Comparison of ENCODE assay signal across 9 mouse cellular contexts in the genomic region with DNA sequence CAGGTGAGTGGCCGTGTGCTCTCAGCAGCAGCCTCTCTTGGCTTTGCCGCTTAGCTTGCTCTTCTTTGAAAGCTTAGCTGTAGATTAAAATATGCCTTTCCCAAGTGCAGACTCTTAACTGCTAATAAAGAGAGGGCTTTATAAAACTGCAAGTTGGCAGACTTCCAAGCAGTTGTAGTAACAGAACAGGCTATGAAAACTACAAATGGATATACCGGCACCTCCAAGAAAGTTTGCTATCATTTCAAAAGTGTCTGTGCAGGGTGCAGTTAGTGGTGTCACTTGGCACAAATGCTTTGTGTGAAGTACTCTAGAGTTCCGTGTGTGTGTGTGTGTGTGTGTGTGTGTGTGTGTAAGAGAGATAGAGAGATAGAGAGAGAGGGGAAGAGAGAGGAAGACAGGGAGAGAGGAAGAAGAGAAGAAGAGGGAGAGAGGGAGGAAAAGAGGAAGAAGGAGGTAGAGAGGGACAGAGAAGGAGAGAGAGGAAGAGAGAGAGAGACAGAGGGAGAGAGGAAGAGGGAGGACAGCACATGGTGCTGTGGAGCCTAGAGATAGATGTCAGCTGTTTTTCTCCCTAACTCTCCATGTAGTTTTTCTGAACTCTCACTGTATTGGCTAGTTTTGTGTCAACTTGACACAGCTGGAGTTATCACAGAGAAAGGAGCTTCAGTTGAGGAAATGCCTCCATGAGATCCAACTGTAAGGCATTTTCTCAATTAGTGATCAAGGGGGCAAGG. TPM values are rescaled to one million over a fixed set of nuclear protein-coding genes. Genes with fewer than 3 reads are reported as not detected.
DNase-seq lines count a peak whose midpoint lies in the region; ATAC-seq and TF ChIP-seq lines count a peak whose summit lies in the region.
"Had no signal": no experiment of that assay in that cellular context is flagged by ENCODE, and none has a peak within 500 bp of the region (broad histone marks: within the 10 kb centered on the region; RNA-seq: fewer than 3 reads in every experiment).

No protein-coding gene starts in this region.

- no peaks in the 10 kb centered on the region for H3K4me1 ChIP-seq in forebrain, embryonic 14.5 days (ENCODE audit: control insufficient read depth, insufficient read depth, low read length)
- H3K4me1 ChIP-seq in forebrain, embryonic 12.5 days: no peaks in the 10 kb centered on the region
- H3K4me1 ChIP-seq in lung, adult 2 months (ENCODE audit: control insufficient read depth, insufficient read depth, low read length): no peaks in the 10 kb centered on the region; the same call in none of the 2 replicates

- no peak for TF ChIP-seq CTCF in lung, adult 2 months (IDR thresholded peaks at IDR 0.05; ENCODE audit: insufficient read depth, low read length)

- intact Hi-C loops in gastrocnemius, postnatal 36 days (cut with DNase I): no loop called here

- TF ChIP-seq POLR2A in lung, adult 2 months (IDR thresholded peaks at IDR 0.05; ENCODE audit: borderline replicate concordance, extremely low read depth, low read depth, low read length): no peak

- H3K4me2 ChIP-seq in forebrain, embryonic 14.5 days (ENCODE audit: low read length): no peak overlapping the region
- no peak overlapping the region for H3K4me2 ChIP-seq in forebrain, embryonic 12.5 days

- H3K9ac ChIP-seq in forebrain, embryonic 14.5 days (ENCODE audit: low read length): no peak overlapping the region
- H3K9ac ChIP-seq in forebrain, embryonic 12.5 days: no peak overlapping the region

- no peaks in the 10 kb centered on the region for H3K27me3 ChIP-seq in forebrain, embryonic 14.5 days (replicated peaks; ENCODE audit: control insufficient read depth, insufficient read depth, low read length)
- no peaks in the 10 kb centered on the region for H3K27me3 ChIP-seq in forebrain, embryonic 12.5 days

- H3K9me3 ChIP-seq in forebrain, embryonic 14.5 days (replicated peaks; ENCODE audit: control insufficient read depth, low read length): no peaks in the 10 kb centered on the region
- H3K9me3 ChIP-seq in forebrain, embryonic 12.5 days: no peaks in the 10 kb centered on the region

- no peak for ATAC-seq in forebrain, embryonic 14.5 days
- ATAC-seq in forebrain, embryonic 12.5 days (ENCODE audit: low FRiP score): no peak
- peak; percentile 41 for ATAC-seq in granulocyte monocyte progenitor cell, adult 5-6 weeks (replicated peaks; ENCODE audit: poor library complexity, severe bottlenecking)
- peak; percentile 25 for ATAC-seq in megakaryocyte progenitor cell, adult 5-6 weeks (replicated peaks; ENCODE audit: poor library complexity)

- H3K36me3 ChIP-seq in forebrain, embryonic 14.5 days (ENCODE audit: control insufficient read depth, insufficient read depth, low read length): no peaks in the 10 kb centered on the region
- H3K36me3 ChIP-seq in forebrain, embryonic 12.5 days (replicated peaks): no peaks in the 10 kb centered on the region

- WGBS in forebrain, embryonic 14.5 days: 63% methylated on average over 4 of the region's 4 CpGs
- WGBS in forebrain, embryonic 12.5 days: 61% methylated on average over 4 of the region's 4 CpGs
- WGBS in lung, adult 2 months: 6% methylated on average over 4 of the region's 4 CpGs

- DNase-seq in forebrain, embryonic 14.5 days (ENCODE audit: low spot score): peak; percentile 39
- no peak for DNase-seq in lung, adult 2 months
- no peak for DNase-seq in lung, adult 18-20 months
- DNase-seq in gastrocnemius, postnatal 36 days: no peak
- no peak for DNase-seq in cerebellum, postnatal 36 days

- H3K4me3 ChIP-seq in forebrain, embryonic 14.5 days (ENCODE audit: low read depth, low read length): no peak overlapping the region
- H3K4me3 ChIP-seq in forebrain, embryonic 12.5 days (replicated peaks): no peak overlapping the region
- peak overlapping the region; percentile 75 for H3K4me3 ChIP-seq in lung, adult 2 months (replicated peaks; ENCODE audit: extremely low read depth, low read depth, low read length)

- no peak overlapping the region for H3K27ac ChIP-seq in forebrain, embryonic 14.5 days (ENCODE audit: low read depth, low read length)
- H3K27ac ChIP-seq in forebrain, embryonic 12.5 days: no peak overlapping the region

RNA-seq across cellular contexts. Expression of a gene that starts 0.6 kb away (rescaled TPM):
- polyA plus RNA-seq in forebrain, embryonic 14.5 days (2014; fragmentation: Nextera tagmentation; extraction: Ambion mirVana): 0.07 and 0.19 TPM in 2 replicates
- not detected in 2 replicates for polyA plus RNA-seq in forebrain, embryonic 12.5 days (2016; fragmentation: Nextera tagmentation; extraction: Ambion mirVana)
- 26.5 and 37.6 TPM in 2 replicates for polyA plus RNA-seq in lung, adult 2 months (2012; rRNA removed)
- total RNA-seq in granulocyte monocyte progenitor cell, adult 5-6 weeks (2014; fragmentation: Nextera tagmentation): 5.0 and 6.3 TPM in 2 replicates
- 4.3 and 8.8 TPM in 2 replicates for total RNA-seq in granulocyte monocyte progenitor cell, adult 5-6 weeks (2017)
- 3.8 and 7.3 TPM in 2 replicates for total RNA-seq in megakaryocyte progenitor cell, adult 5-6 weeks (2015)
- 3.9 and 4.7 TPM in 2 replicates for total RNA-seq in megakaryocyte progenitor cell, adult 5-6 weeks (2017)
- total RNA-seq in gastrocnemius, postnatal 36 days (2021): 1 to 10 TPM; 4.7 to 4.8 TPM

RNA-seq across cellular contexts. Expression of a gene that starts 53.7 kb away (rescaled TPM):
- not detected in 2 replicates for polyA plus RNA-seq in forebrain, embryonic 14.5 days (2014; fragmentation: Nextera tagmentation; extraction: Ambion mirVana)
- polyA plus RNA-seq in forebrain, embryonic 12.5 days (2016; fragmentation: Nextera tagmentation; extraction: Ambion mirVana): 0.04 TPM in 1 of 2 replicates, not detected in the other
- not detected in 2 replicates for polyA plus RNA-seq in lung, adult 2 months (2012; rRNA removed)
- total RNA-seq in granulocyte monocyte progenitor cell, adult 5-6 weeks (2014; fragmentation: Nextera tagmentation): not detected in 2 replicates
- total RNA-seq in granulocyte monocyte progenitor cell, adult 5-6 weeks (2017): not detected in 2 replicates
- not detected in 2 replicates for total RNA-seq in megakaryocyte progenitor cell, adult 5-6 weeks (2015)
- total RNA-seq in megakaryocyte progenitor cell, adult 5-6 weeks (2017): not detected in 2 replicates
- total RNA-seq in gastrocnemius, postnatal 36 days (2021): not detected
- total RNA-seq: adrenal gland, adult 18-20 months had no signal

Comparison
In these comparisons a context has a peak if more than half of its experiments do, and no peak if none do; other contexts are left out.
1. ATAC-seq: peak in granulocyte monocyte progenitor cell, adult 5-6 weeks (single experiment) and megakaryocyte progenitor cell, adult 5-6 weeks (single experiment); none in forebrain, embryonic 14.5 days (single experiment) and forebrain, embryonic 12.5 days (single experiment).